Mouse (Mus musculus) kidney, adult 2 months (tissue): Measurements from ENCODE around the gene 1700123O20Rik. TPM values are rescaled to one million over a fixed set of nuclear protein-coding genes. Genes with fewer than 3 reads are reported as not detected.

Source experiments
- DNase-seq: peaks from one replicate; pipeline ENCODE4 v3.0.0; 2021
- H3K27ac ChIP-seq: fragments of 200-500 bp; 2 replicates; pipeline ENCODE4 v1.5.1; 2012; ENCODE audit warnings: low read depth, low read length, control low read depth, inconsistent platforms; ENCODE audit not compliant: insufficient read depth
- H3K27me3 ChIP-seq: fragments of 200-500 bp; replicated peaks from 2 replicates; pipeline ENCODE4 v1.6.1; 2012; ENCODE audit warnings: mild to moderate bottlenecking, moderate library complexity, low read length, inconsistent platforms; ENCODE audit not compliant: control insufficient read depth, insufficient read depth
- H3K36me3 ChIP-seq: fragments of 200-500 bp; 2 replicates; pipeline ENCODE4 v1.6.1; 2012; ENCODE audit warnings: mild to moderate bottlenecking, moderate library complexity, low read length, inconsistent platforms; ENCODE audit not compliant: control insufficient read depth, insufficient read depth
- H3K4me1 ChIP-seq: fragments of 200-500 bp; 2 replicates; pipeline ENCODE4 v1.6.1; 2011; ENCODE audit warnings: low read length; ENCODE audit not compliant: control insufficient read depth, insufficient read depth
- H3K4me3 ChIP-seq: fragments of 200-500 bp; 2 replicates; pipeline ENCODE4 v1.5.1; 2011; ENCODE audit warnings: mild to moderate bottlenecking, low read depth, low read length, control low read depth; ENCODE audit not compliant: insufficient read depth
- CTCF ChIP-seq: fragments of 200-500 bp; conservative IDR thresholded peaks from 2 replicates; pipeline ENCODE4 v1.5.1; 2011; ENCODE audit warnings: low read depth, mild to moderate bottlenecking, control low read depth, low read length, moderate library complexity, mixed read lengths; ENCODE audit not compliant: insufficient read depth, insufficient read length
- POLR2A ChIP-seq: fragments of 200-500 bp; IDR thresholded peaks from one replicate; pipeline ENCODE4 v1.6.1; 2011; ENCODE audit warnings: low read depth, low read length, control low read depth
- WGBS: fragments of 180-500 bp; shearing (Covaris S2); methylation state at CpG from one replicate; pipeline ENCODE4 v1.1.7; 2018; 5-methylcytosine and 5-hydroxymethylcytosine counted together
- polyA plus RNA-seq: library from polyadenylated mRNA; depleted of rRNA; stranded (reverse); fragments of >200 nt; gene quantifications from 2 replicates; pipeline ENCODE4 v1.2.3, GENCODE M21; 2012

The 1700123O20Rik gene
- polyA plus RNA-seq, 1 experiment: 54.0 TPM

GRCm38 (mm10) chr14:54678657-54679304 lies 7.2 kb upstream of the 1700123O20Rik start:
- no peak overlapping the region for H3K4me3 ChIP-seq
- H3K27ac ChIP-seq: no peak overlapping the region
- 0 out of 2 replicates have a peak, but pooled peaks cover 10% of the 10 kb centered on the region for H3K4me1 ChIP-seq
- DNase-seq: peak; percentile 74
- H3K36me3 ChIP-seq: no peaks in the 10 kb centered on the region; the same call in 1 of the 2 replicates
- no peaks in the 10 kb centered on the region for H3K27me3 ChIP-seq
- WGBS: 53% methylated on average over 16 of the region's 16 CpGs
- TF ChIP-seq CTCF (no peak), POLR2A (no peak)

- H3K4me1 ChIP-seq: 0 out of 2 replicates have a peak, but pooled peaks cover 10% of the 10 kb centered on the region
- WGBS: 66% methylated on average over 3 of the region's 3 CpGs
- DNase-seq: no peak
- no peak overlapping the region for H3K4me3 ChIP-seq
- no peak overlapping the region for H3K27ac ChIP-seq
- no peaks in the 10 kb centered on the region; the same call in 1 of the 2 replicates for H3K36me3 ChIP-seq
- H3K27me3 ChIP-seq: no peaks in the 10 kb centered on the region
- TF ChIP-seq POLR2A: no peak
- no peak for TF ChIP-seq CTCF
Measured at GRCm38 (mm10) chr14:54682396-54682795, 3.6 kb upstream of the 1700123O20Rik start.

- DNase-seq: no peak
- peak overlapping the region; percentile 99 for H3K27ac ChIP-seq
- WGBS: 1% methylated on average over 8 of the region's 8 CpGs
- H3K27me3 ChIP-seq: no peaks in the 10 kb centered on the region
- H3K4me1 ChIP-seq: peaks cover 7% of the 10 kb centered on the region; the same call in 1 of the 2 replicates
- no peaks in the 10 kb centered on the region; the same call in none of the 2 replicates for H3K36me3 ChIP-seq
- peak overlapping the region; percentile 93 for H3K4me3 ChIP-seq
- TF ChIP-seq POLR2A: no peak
- no peak for TF ChIP-seq CTCF
Measured at GRCm38 (mm10) chr14:54685471-54685870, 545 bp upstream of the 1700123O20Rik start.

- H3K27ac ChIP-seq: peak within 1 kb of the TSS; percentile 99
- H3K36me3 ChIP-seq: no peaks in the 10 kb centered on the region; the same call in none of the 2 replicates
- peak within 1 kb of the TSS; percentile 98 for H3K4me3 ChIP-seq
- H3K27me3 ChIP-seq: no peaks in the 10 kb centered on the region
- TF ChIP-seq POLR2A (peak; percentile 80), CTCF (no peak)
- peaks cover 7% of the 10 kb centered on the region; the same call in 1 of the 2 replicates for H3K4me1 ChIP-seq
- DNase-seq: peak; percentile 100
- WGBS: under 1% methylated on average over 44 of the region's 44 CpGs
Measured at GRCm38 (mm10) chr14:54686522-54687143, 617 bp downstream of the 1700123O20Rik start, which contains the start of gene Acin1. TSS of gene Acin1 (minus strand) at chr14:54686931.

GRCm38 (mm10) chr14:54687251-54687650 lies 1.2 kb downstream of the 1700123O20Rik start:
- TF ChIP-seq CTCF (no peak), POLR2A (no peak)
- Histone ChIP-seq H3K36me3 (no peaks in the 10 kb centered on the region; the same call in none of the 2 replicates), H3K27me3 (no peaks in the 10 kb centered on the region), H3K4me1 (peaks cover 7% of the 10 kb centered on the region; the same call in 1 of the 2 replicates), H3K4me3 (peak overlapping the region; percentile 98), H3K27ac (peak overlapping the region; percentile 97)
- WGBS: under 1% methylated on average over 8 of the region's 8 CpGs
- DNase-seq: no peak

- no peaks in the 10 kb centered on the region for H3K27me3 ChIP-seq
- TF ChIP-seq POLR2A (no peak), CTCF (no peak)
- H3K4me3 ChIP-seq: no peak overlapping the region
- no peak for DNase-seq
- WGBS: 63% methylated on average over 6 of the region's 6 CpGs
- peaks cover 7% of the 10 kb centered on the region for H3K4me1 ChIP-seq
- no peaks in the 10 kb centered on the region; the same call in none of the 2 replicates for H3K36me3 ChIP-seq
- H3K27ac ChIP-seq: no peak overlapping the region
Measured at GRCm38 (mm10) chr14:54695042-54695441, 9.0 kb downstream of the 1700123O20Rik start.

GRCm38 (mm10) chr14:54696752-54697151 lies 10.7 kb downstream of the 1700123O20Rik start:
- no peak overlapping the region for H3K27ac ChIP-seq
- no peaks in the 10 kb centered on the region for H3K36me3 ChIP-seq
- no peak for DNase-seq
- WGBS: 89% methylated on average over 4 of the region's 4 CpGs
- peaks cover 7% of the 10 kb centered on the region for H3K4me1 ChIP-seq
- no peak overlapping the region for H3K4me3 ChIP-seq
- H3K27me3 ChIP-seq: no peaks in the 10 kb centered on the region
- TF ChIP-seq CTCF: no peak
- TF ChIP-seq POLR2A: no peak
